Mouse (Mus musculus) neural tube, embryonic 14.5 days (tissue): ENCODE results near the gene Ccdc184. TPM values are rescaled to one million over a fixed set of nuclear protein-coding genes. Genes with fewer than 3 reads are reported as not detected.

Experiments used
- ATAC-seq: fragments of 200-750 bp; cut with Nextera tagmentation; 2 replicates; pipeline ENCODE4 v1.8.0; 2017; ENCODE audit warnings: low read depth, mild to moderate bottlenecking, moderate TSS enrichment, moderate library complexity
- H3K27ac ChIP-seq: fragments of 300-500 bp; sonication (generic); 2 replicates; pipeline ENCODE4 v1.5.1; 2014; ENCODE audit warnings: low read depth, mild to moderate bottlenecking, control low read depth, low read length, moderate library complexity, mixed read lengths
- H3K27me3 ChIP-seq: fragments of 300-500 bp; sonication (generic); 2 replicates; pipeline ENCODE4 v1.6.1; 2014; ENCODE audit warnings: low read length; ENCODE audit not compliant: control insufficient read depth, insufficient read depth
- H3K36me3 ChIP-seq: fragments of 300-500 bp; sonication (generic); 2 replicates; pipeline ENCODE4 v1.6.1; 2014; ENCODE audit warnings: low read length, mixed read lengths; ENCODE audit not compliant: control insufficient read depth, insufficient read depth
- H3K4me1 ChIP-seq: fragments of 300-500 bp; sonication (generic); 2 replicates; pipeline ENCODE4 v1.6.1; 2014; ENCODE audit warnings: low read length; ENCODE audit not compliant: control insufficient read depth, insufficient read depth
- H3K4me2 ChIP-seq: fragments of 300-500 bp; sonication (generic); 2 replicates; pipeline ENCODE4 v1.6.1; 2014; ENCODE audit warnings: mild to moderate bottlenecking, low read depth, low read length, control low read depth
- H3K4me3 ChIP-seq: fragments of 300-500 bp; sonication (generic); 2 replicates; pipeline ENCODE4 v1.5.1; 2014; ENCODE audit warnings: low read depth, low read length, control low read depth, mixed read lengths
- H3K9ac ChIP-seq: fragments of 300-500 bp; sonication (generic); replicated peaks from 2 replicates; pipeline ENCODE4 v1.6.1; 2014; ENCODE audit warnings: low read depth, mild to moderate bottlenecking, control low read depth, low read length, mixed read lengths
- H3K9me3 ChIP-seq: fragments of 300-500 bp; sonication (generic); 2 replicates; pipeline ENCODE4 v1.6.1; 2016; ENCODE audit warnings: low read length; ENCODE audit not compliant: control insufficient read depth
- WGBS: fragments of 180-500 bp; shearing (Covaris S2); extraction: QIAGEN DNeasy Blood & Tissue Kit; methylation state at CpG from one replicate; pipeline ENCODE4 v1.1.7; 2014; 5-methylcytosine and 5-hydroxymethylcytosine counted together
- polyA plus RNA-seq: library from polyadenylated mRNA; unstranded; fragments of >200 nt; fragmentation: Nextera tagmentation; extraction: Ambion mirVana; gene quantifications from 2 replicates; pipeline ENCODE4 v1.2.1, GENCODE M21; 2014

The Ccdc184 gene
- polyA plus RNA-seq, 1 experiment from 2014 or later, result 117 TPM

GRCm38 (mm10) chr15:98152916-98153315 lies 14.0 kb upstream of the Ccdc184 start:
- no peaks in the 10 kb centered on the region for H3K27me3 ChIP-seq
- no peak overlapping the region for H3K4me3 ChIP-seq
- ATAC-seq, result no peak
- H3K9me3 ChIP-seq, result no peaks in the 10 kb centered on the region
- no peaks in the 10 kb centered on the region for H3K36me3 ChIP-seq
- H3K4me1 ChIP-seq, result no peaks in the 10 kb centered on the region
- H3K9ac ChIP-seq, result no peak overlapping the region
- H3K27ac ChIP-seq, result no peak overlapping the region
- 78% methylated on average over 7 of the region's 7 CpGs for WGBS
- H3K4me2 ChIP-seq, result no peak overlapping the region

- no peaks in the 10 kb centered on the region for H3K36me3 ChIP-seq
- no peak for ATAC-seq
- no peak overlapping the region for H3K9ac ChIP-seq
- no peaks in the 10 kb centered on the region for H3K27me3 ChIP-seq
- no peaks in the 10 kb centered on the region for H3K4me1 ChIP-seq
- no peaks in the 10 kb centered on the region for H3K9me3 ChIP-seq
- H3K4me3 ChIP-seq, result no peak overlapping the region
- H3K4me2 ChIP-seq, result no peak overlapping the region
- 35% methylated on average over 3 of the region's 3 CpGs for WGBS
- no peak overlapping the region for H3K27ac ChIP-seq
Measured at GRCm38 (mm10) chr15:98153625-98154024, 13.3 kb upstream of the Ccdc184 start.

GRCm38 (mm10) chr15:98154146-98154545 lies 12.8 kb upstream of the Ccdc184 start:
- Histone ChIP-seq H3K9me3 (no peaks in the 10 kb centered on the region), H3K27me3 (no peaks in the 10 kb centered on the region), H3K9ac (no peak overlapping the region), H3K4me1 (no peaks in the 10 kb centered on the region), H3K4me2 (no peak overlapping the region), H3K27ac (no peak overlapping the region), H3K4me3 (no peak overlapping the region), H3K36me3 (no peaks in the 10 kb centered on the region)
- 67% methylated on average over 4 of the region's 4 CpGs for WGBS
- no peak for ATAC-seq

- WGBS, result 81% methylated on average over 3 of the region's 3 CpGs
- Histone ChIP-seq H3K4me1 (no peaks in the 10 kb centered on the region), H3K4me2 (no peak overlapping the region), H3K9ac (no peak overlapping the region), H3K27ac (no peak overlapping the region), H3K9me3 (no peaks in the 10 kb centered on the region), H3K4me3 (no peak overlapping the region), H3K36me3 (no peaks in the 10 kb centered on the region), H3K27me3 (no peaks in the 10 kb centered on the region)
- no peak for ATAC-seq
Measured at GRCm38 (mm10) chr15:98154631-98155030, 12.3 kb upstream of the Ccdc184 start.

- Histone ChIP-seq H3K36me3 (no peaks in the 10 kb centered on the region), H3K9me3 (no peaks in the 10 kb centered on the region), H3K4me1 (no peaks in the 10 kb centered on the region), H3K27ac (no peak overlapping the region), H3K4me3 (no peak overlapping the region), H3K9ac (no peak overlapping the region), H3K27me3 (no peaks in the 10 kb centered on the region), H3K4me2 (no peak overlapping the region)
- 96% methylated on average over 5 of the region's 5 CpGs for WGBS
- ATAC-seq, result no peak
Measured at GRCm38 (mm10) chr15:98155272-98155671, 11.7 kb upstream of the Ccdc184 start.

GRCm38 (mm10) chr15:98155944-98156343 lies 11.0 kb upstream of the Ccdc184 start:
- Histone ChIP-seq H3K27me3 (no peaks in the 10 kb centered on the region), H3K27ac (no peak overlapping the region), H3K4me3 (no peak overlapping the region), H3K4me2 (no peak overlapping the region), H3K36me3 (no peaks in the 10 kb centered on the region), H3K4me1 (no peaks in the 10 kb centered on the region), H3K9me3 (no peaks in the 10 kb centered on the region), H3K9ac (no peak overlapping the region)
- WGBS, result 84% methylated on average over 4 of the region's 4 CpGs
- no peak for ATAC-seq

- H3K4me1 ChIP-seq, result no peaks in the 10 kb centered on the region
- no peak overlapping the region for H3K9ac ChIP-seq
- WGBS, result 57% methylated on average over 1 of the region's 1 CpGs
- ATAC-seq, result no peak
- no peak overlapping the region for H3K4me3 ChIP-seq
- H3K4me2 ChIP-seq, result no peak overlapping the region
- no peaks in the 10 kb centered on the region for H3K36me3 ChIP-seq
- H3K27ac ChIP-seq, result no peak overlapping the region
- H3K9me3 ChIP-seq, result no peaks in the 10 kb centered on the region
- H3K27me3 ChIP-seq, result no peaks in the 10 kb centered on the region
Measured at GRCm38 (mm10) chr15:98157253-98157652, 9.7 kb upstream of the Ccdc184 start.

- WGBS, result 62% methylated on average over 19 of the region's 19 CpGs
- no peaks in the 10 kb centered on the region for H3K36me3 ChIP-seq
- H3K4me2 ChIP-seq, result no peak overlapping the region
- no peak overlapping the region for H3K9ac ChIP-seq
- H3K27ac ChIP-seq, result no peak overlapping the region
- no peak for ATAC-seq
- H3K4me1 ChIP-seq, result no peaks in the 10 kb centered on the region
- no peaks in the 10 kb centered on the region for H3K9me3 ChIP-seq
- 0 out of 2 replicates have a peak, but pooled peaks cover 2% of the 10 kb centered on the region for H3K27me3 ChIP-seq
- H3K4me3 ChIP-seq, result no peak overlapping the region
Measured at GRCm38 (mm10) chr15:98161026-98161805, 5.7 kb upstream of the Ccdc184 start.

- ATAC-seq, result no peak
- Histone ChIP-seq H3K4me1 (no peaks in the 10 kb centered on the region), H3K27me3 (0 out of 2 replicates have a peak, but pooled peaks cover 2% of the 10 kb centered on the region), H3K27ac (no peak overlapping the region), H3K36me3 (no peaks in the 10 kb centered on the region), H3K9ac (no peak overlapping the region), H3K9me3 (no peaks in the 10 kb centered on the region), H3K4me3 (no peak overlapping the region), H3K4me2 (no peak overlapping the region)
- WGBS, result 62% methylated on average over 4 of the region's 4 CpGs
Measured at GRCm38 (mm10) chr15:98162561-98162960, 4.4 kb upstream of the Ccdc184 start.
